Mouse (Mus musculus): ENCODE measurements around the gene H2al1b. TPM values are rescaled to one million over a fixed set of nuclear protein-coding genes. Genes with fewer than 3 reads are reported as not detected.

H2al1b gene
- not detected for polyA plus RNA-seq (2014; fragmentation: Illumina TruSeq; extraction: RNeasy Lipid Tissue Mini Kit (QIAGEN cat#74804); ENCODE audit: low read depth, low replicate concordance)

DNA sequence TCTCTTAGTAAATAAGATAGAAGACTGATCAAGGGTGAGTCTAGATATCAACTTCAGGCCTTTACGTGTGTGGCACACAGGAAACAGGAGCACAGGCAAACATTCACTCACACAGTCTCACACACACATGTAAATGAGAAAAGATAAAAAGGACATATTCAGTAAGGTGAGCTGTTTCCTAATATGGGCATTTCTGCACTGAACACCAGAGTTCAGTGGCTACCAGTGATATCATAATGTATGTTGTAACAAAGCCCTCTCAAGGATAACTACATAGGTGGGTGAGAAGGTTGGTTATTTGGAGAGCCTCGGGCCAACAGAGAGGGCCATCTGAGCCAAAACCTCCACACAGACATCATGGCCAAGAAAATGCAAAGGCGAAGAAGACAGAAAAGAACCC is at the start of gene H2al1b:
H2al1b (plus strand) TSS at position 301 of the 400 bp plus-strand sequence.

DNA sequence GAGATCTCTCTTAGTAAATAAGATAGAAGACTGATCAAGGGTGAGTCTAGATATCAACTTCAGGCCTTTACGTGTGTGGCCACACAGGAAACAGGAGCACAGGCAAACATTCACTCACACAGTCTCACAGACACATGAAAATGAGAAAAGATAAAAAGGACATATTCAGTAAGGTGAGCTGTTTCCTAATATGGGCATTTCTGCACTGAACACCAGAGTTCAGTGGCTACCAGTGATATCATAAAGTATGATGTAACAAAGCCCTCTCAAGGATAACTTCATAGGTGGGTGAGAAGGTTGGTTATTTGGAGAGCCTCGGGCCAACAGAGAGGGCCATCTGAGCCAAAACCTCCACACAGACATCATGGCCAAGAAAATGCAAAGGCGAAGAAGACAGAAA is 3.3 kb upstream of the H2al1b start, which contains the start of gene H2al1a:
H2al1a (plus strand) TSS at position 301 of the 400 bp plus-strand sequence.

DNA sequence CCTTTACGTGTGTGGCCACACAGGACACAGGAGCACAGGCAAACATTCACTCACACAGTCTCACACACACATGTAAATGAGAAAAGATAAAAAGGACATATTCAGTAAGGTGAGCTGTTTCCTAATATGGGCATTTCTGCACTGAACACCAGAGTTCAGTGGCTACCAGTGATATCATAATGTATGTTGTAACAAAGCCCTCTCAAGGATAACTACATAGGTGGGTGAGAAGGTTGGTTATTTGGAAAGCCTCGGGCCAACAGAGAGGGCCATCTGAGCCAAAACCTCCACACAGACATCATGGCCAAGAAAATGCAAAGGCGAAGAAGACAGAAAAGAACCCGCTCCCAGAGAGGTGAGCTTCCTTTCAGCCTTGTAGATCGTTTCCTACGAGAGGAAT is 3.1 kb downstream of the H2al1b start, which contains the start of gene H2al1c:
H2al1c (plus strand) TSS at position 301 of the 400 bp plus-strand sequence.

DNA sequence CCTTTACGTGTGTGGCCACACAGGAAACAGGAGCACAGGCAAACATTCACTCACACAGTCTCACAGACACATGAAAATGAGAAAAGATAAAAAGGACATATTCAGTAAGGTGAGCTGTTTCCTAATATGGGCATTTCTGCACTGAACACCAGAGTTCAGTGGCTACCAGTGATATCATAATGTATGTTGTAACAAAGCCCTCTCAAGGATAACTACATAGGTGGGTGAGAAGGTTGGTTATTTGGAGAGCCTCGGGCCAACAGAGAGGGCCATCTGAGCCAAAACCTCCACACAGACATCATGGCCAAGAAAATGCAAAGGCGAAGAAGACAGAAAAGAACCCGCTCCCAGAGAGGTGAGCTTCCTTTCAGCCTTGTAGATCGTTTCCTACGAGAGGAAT is 6.3 kb downstream of the H2al1b start, which contains the start of gene H2al1d:
H2al1d (plus strand) TSS at position 301 of the 400 bp plus-strand sequence.

DNA sequence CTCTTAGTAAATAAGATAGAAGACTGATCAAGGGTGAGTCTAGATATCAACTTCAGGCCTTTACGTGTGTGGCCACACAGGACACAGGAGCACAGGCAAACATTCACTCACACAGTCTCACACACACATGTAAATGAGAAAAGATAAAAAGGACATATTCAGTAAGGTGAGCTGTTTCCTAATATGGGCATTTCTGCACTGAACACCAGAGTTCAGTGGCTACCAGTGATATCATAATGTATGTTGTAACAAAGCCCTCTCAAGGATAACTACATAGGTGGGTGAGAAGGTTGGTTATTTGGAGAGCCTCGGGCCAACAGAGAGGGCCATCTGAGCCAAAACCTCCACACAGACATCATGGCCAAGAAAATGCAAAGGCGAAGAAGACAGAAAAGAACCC is 9.4 kb downstream of the H2al1b start, which contains the start of gene H2al1e:
H2al1e (plus strand) TSS at position 301 of the 400 bp plus-strand sequence.

DNA sequence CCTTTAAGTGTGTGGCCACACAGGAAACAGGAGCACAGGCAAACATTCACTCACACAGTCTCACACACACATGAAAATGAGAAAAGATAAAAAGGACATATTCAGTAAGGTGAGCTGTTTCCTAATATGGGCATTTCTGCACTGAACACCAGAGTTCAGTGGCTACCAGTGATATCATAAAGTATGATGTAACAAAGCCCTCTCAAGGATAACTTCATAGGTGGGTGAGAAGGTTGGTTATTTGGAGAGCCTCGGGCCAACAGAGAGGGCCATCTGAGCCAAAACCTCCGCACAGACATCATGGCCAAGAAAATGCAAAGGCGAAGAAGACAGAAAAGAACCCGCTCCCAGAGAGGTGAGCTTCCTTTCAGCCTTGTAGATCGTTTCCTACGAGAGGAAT is 12.6 kb downstream of the H2al1b start, which contains the start of gene H2al1f:
H2al1f (plus strand) TSS at position 301 of the 400 bp plus-strand sequence.

DNA sequence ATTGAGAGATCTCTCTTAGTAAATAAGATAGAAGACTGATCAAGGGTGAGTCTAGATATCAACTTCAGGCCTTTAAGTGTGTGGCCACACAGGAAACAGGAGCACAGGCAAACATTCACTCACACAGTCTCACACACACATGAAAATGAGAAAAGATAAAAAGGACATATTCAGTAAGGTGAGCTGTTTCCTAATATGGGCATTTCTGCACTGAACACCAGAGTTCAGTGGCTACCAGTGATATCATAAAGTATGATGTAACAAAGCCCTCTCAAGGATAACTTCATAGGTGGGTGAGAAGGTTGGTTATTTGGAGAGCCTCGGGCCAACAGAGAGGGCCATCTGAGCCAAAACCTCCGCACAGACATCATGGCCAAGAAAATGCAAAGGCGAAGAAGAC is 15.7 kb downstream of the H2al1b start, which contains the start of gene H2al1g:
H2al1g (plus strand) TSS at position 301 of the 400 bp plus-strand sequence.

DNA sequence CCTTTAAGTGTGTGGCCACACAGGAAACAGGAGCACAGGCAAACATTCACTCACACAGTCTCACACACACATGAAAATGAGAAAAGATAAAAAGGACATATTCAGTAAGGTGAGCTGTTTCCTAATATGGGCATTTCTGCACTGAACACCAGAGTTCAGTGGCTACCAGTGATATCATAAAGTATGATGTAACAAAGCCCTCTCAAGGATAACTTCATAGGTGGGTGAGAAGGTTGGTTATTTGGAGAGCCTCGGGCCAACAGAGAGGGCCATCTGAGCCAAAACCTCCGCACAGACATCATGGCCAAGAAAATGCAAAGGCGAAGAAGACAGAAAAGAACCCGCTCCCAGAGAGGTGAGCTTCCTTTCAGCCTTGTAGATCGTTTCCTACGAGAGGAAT is 19.0 kb downstream of the H2al1b start, which contains the start of gene H2al1h:
H2al1h (plus strand) TSS at position 301 of the 400 bp plus-strand sequence.

DNA sequence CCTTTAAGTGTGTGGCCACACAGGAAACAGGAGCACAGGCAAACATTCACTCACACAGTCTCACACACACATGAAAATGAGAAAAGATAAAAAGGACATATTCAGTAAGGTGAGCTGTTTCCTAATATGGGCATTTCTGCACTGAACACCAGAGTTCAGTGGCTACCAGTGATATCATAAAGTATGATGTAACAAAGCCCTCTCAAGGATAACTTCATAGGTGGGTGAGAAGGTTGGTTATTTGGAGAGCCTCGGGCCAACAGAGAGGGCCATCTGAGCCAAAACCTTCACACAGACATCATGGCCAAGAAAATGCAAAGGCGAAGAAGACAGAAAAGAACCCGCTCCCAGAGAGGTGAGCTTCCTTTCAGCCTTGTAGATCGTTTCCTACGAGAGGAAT is 22.1 kb downstream of the H2al1b start, which contains the start of gene H2al1i:
H2al1i (plus strand) TSS at position 301 of the 400 bp plus-strand sequence.

DNA sequence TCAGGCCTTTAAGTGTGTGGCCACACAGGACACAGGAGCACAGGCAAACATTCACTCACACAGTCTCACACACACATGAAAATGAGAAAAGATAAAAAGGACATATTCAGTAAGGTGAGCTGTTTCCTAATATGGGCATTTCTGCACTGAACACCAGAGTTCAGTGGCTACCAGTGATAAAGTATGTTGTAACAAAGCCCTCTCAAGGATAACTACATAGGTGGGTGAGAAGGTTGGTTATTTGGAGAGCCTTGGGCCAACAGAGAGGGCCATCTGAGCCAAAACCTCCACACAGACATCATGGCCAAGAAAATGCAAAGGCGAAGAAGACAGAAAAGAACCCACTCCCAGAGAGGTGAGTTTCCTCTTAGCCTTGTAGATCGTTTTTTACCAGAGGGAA is 25.3 kb downstream of the H2al1b start, which contains the start of gene H2al1j:
H2al1j (plus strand) TSS at position 301 of the 400 bp plus-strand sequence.

Other genes with a start within 250 kb of the H2al1b start
- gene H2al1a, start 3.2 kb upstream of the H2al1b start, polyA plus RNA-seq (2014; fragmentation: Illumina TruSeq; extraction: RNeasy Lipid Tissue Mini Kit (QIAGEN cat#74804); ENCODE audit: low read depth, low replicate concordance) = not detected
- gene H2al1c, start 3.2 kb downstream of the H2al1b start, polyA plus RNA-seq (2014; fragmentation: Illumina TruSeq; extraction: RNeasy Lipid Tissue Mini Kit (QIAGEN cat#74804); ENCODE audit: low read depth, low replicate concordance) = not detected
- not detected for gene H2al1d, start 6.4 kb downstream of the H2al1b start, polyA plus RNA-seq (2014; fragmentation: Illumina TruSeq; extraction: RNeasy Lipid Tissue Mini Kit (QIAGEN cat#74804); ENCODE audit: low read depth, low replicate concordance)
- gene H2al1e, start 9.5 kb downstream of the H2al1b start, polyA plus RNA-seq (2014; fragmentation: Illumina TruSeq; extraction: RNeasy Lipid Tissue Mini Kit (QIAGEN cat#74804); ENCODE audit: low read depth, low replicate concordance) = not detected
- gene H2al1f, start 12.7 kb downstream of the H2al1b start, polyA plus RNA-seq (2014; fragmentation: Illumina TruSeq; extraction: RNeasy Lipid Tissue Mini Kit (QIAGEN cat#74804); ENCODE audit: low read depth, low replicate concordance) = not detected
- gene H2al1g, start 15.8 kb downstream of the H2al1b start, polyA plus RNA-seq (2014; fragmentation: Illumina TruSeq; extraction: RNeasy Lipid Tissue Mini Kit (QIAGEN cat#74804); ENCODE audit: low read depth, low replicate concordance) = not detected
- gene H2al1h, start 19.1 kb downstream of the H2al1b start, polyA plus RNA-seq (2014; fragmentation: Illumina TruSeq; extraction: RNeasy Lipid Tissue Mini Kit (QIAGEN cat#74804); ENCODE audit: low read depth, low replicate concordance) = not detected
- not detected for gene H2al1i, start 22.2 kb downstream of the H2al1b start, polyA plus RNA-seq (2014; fragmentation: Illumina TruSeq; extraction: RNeasy Lipid Tissue Mini Kit (QIAGEN cat#74804); ENCODE audit: low read depth, low replicate concordance)
- gene H2al1j, start 25.4 kb downstream of the H2al1b start, polyA plus RNA-seq (2014; fragmentation: Illumina TruSeq; extraction: RNeasy Lipid Tissue Mini Kit (QIAGEN cat#74804); ENCODE audit: low read depth, low replicate concordance) = not detected

All from kidney, adult 10 weeks (tissue).